Mouse (Mus musculus): ENCODE measurements around the gene Gm17416.

GRCm38 (mm10) chr2:152542897-152543296 is 26.2 kb upstream of the Gm17416 start:
- no peak for TF ChIP-seq CTCF (IDR thresholded peaks at IDR 0.05; ENCODE audit: control insufficient read depth, insufficient read depth, insufficient read length)
- no peak for TF ChIP-seq USF1 (IDR thresholded peaks at IDR 0.05; ENCODE audit: low read depth)
- TF ChIP-seq MAX (IDR thresholded peaks at IDR 0.05), result no peak
